Mouse (Mus musculus) midbrain, embryonic 10.5 days (tissue): ENCODE data around the gene Ms4a15. TPM values are rescaled to one million over a fixed set of nuclear protein-coding genes. Genes with fewer than 3 reads are reported as not detected.

Source experiments
- DNase-seq: peaks from one replicate; pipeline ENCODE4 v3.0.0-alpha.2; 2017; ENCODE audit warnings: low spot score
- H3K27ac ChIP-seq: fragments of 300-500 bp; sonication (generic); replicated peaks from 2 replicates; pipeline ENCODE4 v1.5.1; 2016; ENCODE audit warnings: mild to moderate bottlenecking
- H3K27me3 ChIP-seq: fragments of 300-500 bp; sonication (generic); 2 replicates; pipeline ENCODE4 v1.6.1; 2016; ENCODE audit warnings: low read depth, mild to moderate bottlenecking; ENCODE audit not compliant: poor library complexity, severe bottlenecking
- H3K36me3 ChIP-seq: fragments of 300-500 bp; sonication (generic); 2 replicates; pipeline ENCODE4 v1.6.1; 2016; ENCODE audit warnings: mild to moderate bottlenecking, moderate library complexity
- H3K4me1 ChIP-seq: fragments of 300-500 bp; sonication (generic); 2 replicates; pipeline ENCODE4 v1.6.1; 2016
- H3K4me3 ChIP-seq: fragments of 300-500 bp; sonication (generic); 2 replicates; pipeline ENCODE4 v1.5.1; 2016; ENCODE audit warnings: mild to moderate bottlenecking, moderate library complexity
- H3K9me3 ChIP-seq: fragments of 300-500 bp; sonication (generic); replicated peaks from 2 replicates; pipeline ENCODE4 v1.6.1; 2016; ENCODE audit warnings: mild to moderate bottlenecking
- WGBS: fragments of 180-500 bp; shearing (Covaris S2); methylation state at CpG from one replicate; pipeline ENCODE4 v1.1.7; 2016; 5-methylcytosine and 5-hydroxymethylcytosine counted together
- polyA plus RNA-seq: library from polyadenylated mRNA; unstranded; fragments of >200 nt; fragmentation: Nextera tagmentation; extraction: Ambion mirVana; gene quantifications from 2 replicates; pipeline ENCODE4 v1.2.1, GENCODE M21; 2016

Ms4a15 gene
- polyA plus RNA-seq, 1 experiment from 2014 or later, result not detected

- no peaks in the 10 kb centered on the region for H3K9me3 ChIP-seq
- no peaks in the 10 kb centered on the region for H3K36me3 ChIP-seq
- peak overlapping the region; percentile 25; the same call in 1 of the 2 replicates for H3K27ac ChIP-seq
- peak; percentile 76 for DNase-seq
- peaks cover 11% of the 10 kb centered on the region for H3K4me1 ChIP-seq
- H3K4me3 ChIP-seq, result peak overlapping the region; percentile 26
- 13% methylated on average over 18 of the region's 18 CpGs for WGBS
- H3K27me3 ChIP-seq, result no peaks in the 10 kb centered on the region
Observed at GRCm38 (mm10) chr19:10979184-10980168, 13.6 kb downstream of the Ms4a15 start.

- 60% methylated on average over 4 of the region's 4 CpGs for WGBS
- Histone ChIP-seq H3K4me3 (no peak overlapping the region), H3K27ac (no peak overlapping the region), H3K36me3 (no peaks in the 10 kb centered on the region), H3K9me3 (0 out of 2 replicates have a peak, but pooled peaks cover 7% of the 10 kb centered on the region), H3K27me3 (no peaks in the 10 kb centered on the region), H3K4me1 (peaks cover 8% of the 10 kb centered on the region)
- no peak for DNase-seq
Observed at GRCm38 (mm10) chr19:10976318-10976717, 16.7 kb downstream of the Ms4a15 start.

- H3K4me3 ChIP-seq, result no peak overlapping the region
- H3K36me3 ChIP-seq, result no peaks in the 10 kb centered on the region
- DNase-seq, result no peak
- 86% methylated on average over 2 of the region's 2 CpGs for WGBS
- H3K27ac ChIP-seq, result no peak overlapping the region
- peaks cover 7% of the 10 kb centered on the region; the same call in 1 of the 2 replicates for H3K9me3 ChIP-seq
- H3K4me1 ChIP-seq, result peaks cover 8% of the 10 kb centered on the region
- H3K27me3 ChIP-seq, result no peaks in the 10 kb centered on the region
Observed at GRCm38 (mm10) chr19:10975187-10975586, 17.9 kb downstream of the Ms4a15 start.

GRCm38 (mm10) chr19:10974238-10974865 lies 18.7 kb downstream of the Ms4a15 start, which contains the start of gene Ms4a10:
TSS of gene Ms4a10 (minus strand) at chr19:10974670.
- peaks cover 1% of the 10 kb centered on the region for H3K4me1 ChIP-seq
- H3K27ac ChIP-seq, result no peak within 1 kb of the TSS
- peaks cover 7% of the 10 kb centered on the region; the same call in 1 of the 2 replicates for H3K9me3 ChIP-seq
- no peaks in the 10 kb centered on the region for H3K36me3 ChIP-seq
- H3K27me3 ChIP-seq, result no peaks in the 10 kb centered on the region
- WGBS, result 68% methylated on average over 4 of the region's 4 CpGs
- no peak for DNase-seq
- H3K4me3 ChIP-seq, result no peak within 1 kb of the TSS

GRCm38 (mm10) chr19:10973187-10973586 lies 19.9 kb downstream of the Ms4a15 start:
- Histone ChIP-seq H3K9me3 (peaks cover 7% of the 10 kb centered on the region; the same call in 1 of the 2 replicates), H3K27me3 (no peaks in the 10 kb centered on the region), H3K4me3 (no peak overlapping the region), H3K36me3 (no peaks in the 10 kb centered on the region), H3K4me1 (no peaks in the 10 kb centered on the region), H3K27ac (no peak overlapping the region)
- no peak for DNase-seq
- WGBS, result 68% methylated on average over 2 of the region's 2 CpGs

GRCm38 (mm10) chr19:10972660-10973059 lies 20.4 kb downstream of the Ms4a15 start:
- Histone ChIP-seq H3K36me3 (no peaks in the 10 kb centered on the region), H3K4me3 (no peak overlapping the region), H3K27ac (no peak overlapping the region), H3K27me3 (no peaks in the 10 kb centered on the region), H3K9me3 (peaks cover 7% of the 10 kb centered on the region; the same call in 1 of the 2 replicates), H3K4me1 (no peaks in the 10 kb centered on the region)
- WGBS, result 24% methylated on average over 3 of the region's 3 CpGs
- DNase-seq, result no peak

GRCm38 (mm10) chr19:10970457-10970856 lies 22.6 kb downstream of the Ms4a15 start:
- no peaks in the 10 kb centered on the region for H3K4me1 ChIP-seq
- 84% methylated on average over 3 of the region's 3 CpGs for WGBS
- no peak overlapping the region for H3K27ac ChIP-seq
- no peaks in the 10 kb centered on the region for H3K27me3 ChIP-seq
- H3K9me3 ChIP-seq, result peaks cover 7% of the 10 kb centered on the region; the same call in 1 of the 2 replicates
- no peak for DNase-seq
- no peaks in the 10 kb centered on the region for H3K36me3 ChIP-seq
- no peak overlapping the region for H3K4me3 ChIP-seq

GRCm38 (mm10) chr19:10968578-10968977 lies 24.5 kb downstream of the Ms4a15 start:
- no peak overlapping the region for H3K4me3 ChIP-seq
- no peak overlapping the region for H3K27ac ChIP-seq
- 94% methylated on average over 7 of the region's 7 CpGs for WGBS
- H3K27me3 ChIP-seq, result no peaks in the 10 kb centered on the region
- H3K9me3 ChIP-seq, result peaks cover 7% of the 10 kb centered on the region; the same call in 1 of the 2 replicates
- no peaks in the 10 kb centered on the region for H3K36me3 ChIP-seq
- H3K4me1 ChIP-seq, result no peaks in the 10 kb centered on the region
- no peak for DNase-seq

GRCm38 (mm10) chr19:10965721-10966120 lies 27.3 kb downstream of the Ms4a15 start:
- Histone ChIP-seq H3K27ac (no peak overlapping the region), H3K4me3 (no peak overlapping the region), H3K27me3 (no peaks in the 10 kb centered on the region), H3K4me1 (no peaks in the 10 kb centered on the region), H3K36me3 (no peaks in the 10 kb centered on the region), H3K9me3 (no peaks in the 10 kb centered on the region)
- DNase-seq, result no peak
- WGBS, result 86% methylated on average over 7 of the region's 7 CpGs

- H3K4me1 ChIP-seq, result peaks cover 5% of the 10 kb centered on the region
- WGBS, result 52% methylated on average over 12 of the region's 12 CpGs
- no peaks in the 10 kb centered on the region for H3K36me3 ChIP-seq
- DNase-seq, result no peak
- no peak overlapping the region for H3K27ac ChIP-seq
- H3K27me3 ChIP-seq, result no peaks in the 10 kb centered on the region
- H3K9me3 ChIP-seq, result no peaks in the 10 kb centered on the region
- H3K4me3 ChIP-seq, result no peak overlapping the region
Observed at GRCm38 (mm10) chr19:10959978-10960346, 33.1 kb downstream of the Ms4a15 start.

- Histone ChIP-seq H3K27me3 (no peaks in the 10 kb centered on the region), H3K27ac (no peak overlapping the region), H3K9me3 (no peaks in the 10 kb centered on the region), H3K36me3 (no peaks in the 10 kb centered on the region), H3K4me3 (no peak overlapping the region), H3K4me1 (peaks cover 5% of the 10 kb centered on the region)
- peak; percentile 36 for DNase-seq
- WGBS, result 39% methylated on average over 11 of the region's 11 CpGs
Observed at GRCm38 (mm10) chr19:10959085-10959977, 33.7 kb downstream of the Ms4a15 start.
